Mouse (Mus musculus): ENCODE data around the gene Ankrd63. TPM values are rescaled to one million over a fixed set of nuclear protein-coding genes. Genes with fewer than 3 reads are reported as not detected.
A peak's percentile ranks its signal among the peaks of the same experiment; 100 is the strongest.

Gene Ankrd63
- polyA plus RNA-seq, 1 experiment from 2014 or later = 0.05 TPM

- no peak for ATAC-seq
- Histone ChIP-seq H3K27me3 (replicated peaks; ENCODE audit: insufficient read depth, low read length) (no peaks in the 10 kb centered on the region), H3K4me3 (ENCODE audit: low read depth, low read length) (no peak overlapping the region), H3K9me3 (ENCODE audit: low read length) (no peaks in the 10 kb centered on the region), H3K9ac (replicated peaks; ENCODE audit: low read depth) (no peak overlapping the region), H3K36me3 (ENCODE audit: insufficient read depth, low read length) (no peaks in the 10 kb centered on the region), H3K27ac (ENCODE audit: low read length) (no peak overlapping the region), H3K4me1 (ENCODE audit: insufficient read depth, low read depth, low read length) (no peaks in the 10 kb centered on the region), H3K4me2 (replicated peaks; ENCODE audit: low read depth, low read length) (no peak overlapping the region)
- no peak for DNase-seq (ENCODE audit: low spot score)
- TF ChIP-seq EP300 (IDR thresholded peaks at IDR 0.05) (no peak), CTCF (IDR thresholded peaks at IDR 0.05) (no peak)
- 90% methylated on average over 3 of the region's 3 CpGs for WGBS
Observed at GRCm38 (mm10) chr2:118687791-118688190, 16.0 kb downstream of the Ankrd63 start.

GRCm38 (mm10) chr2:118686693-118687092, 17.1 kb downstream of the Ankrd63 start:
- no peak for ATAC-seq
- Histone ChIP-seq H3K4me1 (ENCODE audit: insufficient read depth, low read depth, low read length) (no peaks in the 10 kb centered on the region), H3K27me3 (replicated peaks; ENCODE audit: insufficient read depth, low read length) (no peaks in the 10 kb centered on the region), H3K36me3 (ENCODE audit: insufficient read depth, low read length) (no peaks in the 10 kb centered on the region), H3K9me3 (ENCODE audit: low read length) (no peaks in the 10 kb centered on the region), H3K9ac (replicated peaks; ENCODE audit: low read depth) (no peak overlapping the region), H3K27ac (ENCODE audit: low read length) (no peak overlapping the region), H3K4me3 (ENCODE audit: low read depth, low read length) (no peak overlapping the region), H3K4me2 (replicated peaks; ENCODE audit: low read depth, low read length) (no peak overlapping the region)
- no peak for TF ChIP-seq CTCF (IDR thresholded peaks at IDR 0.05)
- no peak for TF ChIP-seq EP300 (IDR thresholded peaks at IDR 0.05)
- DNase-seq (ENCODE audit: low spot score) = no peak
- WGBS = 34% methylated on average over 8 of the region's 8 CpGs

- WGBS = 74% methylated on average over 4 of the region's 4 CpGs
- Histone ChIP-seq H3K4me1 (ENCODE audit: insufficient read depth, low read depth, low read length) (0 out of 2 replicates have a peak, but pooled peaks cover 3% of the 10 kb centered on the region), H3K9ac (replicated peaks; ENCODE audit: low read depth) (no peak overlapping the region), H3K27ac (ENCODE audit: low read length) (no peak overlapping the region), H3K27me3 (replicated peaks; ENCODE audit: insufficient read depth, low read length) (no peaks in the 10 kb centered on the region), H3K4me3 (ENCODE audit: low read depth, low read length) (no peak overlapping the region), H3K9me3 (ENCODE audit: low read length) (no peaks in the 10 kb centered on the region), H3K36me3 (ENCODE audit: insufficient read depth, low read length) (no peaks in the 10 kb centered on the region), H3K4me2 (replicated peaks; ENCODE audit: low read depth, low read length) (no peak overlapping the region)
- no peak for ATAC-seq
- TF ChIP-seq CTCF (IDR thresholded peaks at IDR 0.05) (no peak), EP300 (IDR thresholded peaks at IDR 0.05) (no peak)
- no peak for DNase-seq (ENCODE audit: low spot score)
Observed at GRCm38 (mm10) chr2:118685088-118685487, 18.7 kb downstream of the Ankrd63 start.

GRCm38 (mm10) chr2:118682544-118683260, 21.1 kb downstream of the Ankrd63 start:
- H3K27ac ChIP-seq (ENCODE audit: low read length) = no peak overlapping the region
- H3K27me3 ChIP-seq (replicated peaks; ENCODE audit: insufficient read depth, low read length) = peaks cover 2% of the 10 kb centered on the region; the same call in 1 of the 2 replicates
- no peak for DNase-seq (ENCODE audit: low spot score)
- H3K9me3 ChIP-seq (ENCODE audit: low read length) = no peaks in the 10 kb centered on the region
- H3K4me1 ChIP-seq (ENCODE audit: insufficient read depth, low read depth, low read length) = peaks cover 3% of the 10 kb centered on the region; the same call in 1 of the 2 replicates
- no peak overlapping the region for H3K9ac ChIP-seq (replicated peaks; ENCODE audit: low read depth)
- H3K4me3 ChIP-seq (ENCODE audit: low read depth, low read length) = no peak overlapping the region
- H3K4me2 ChIP-seq (replicated peaks; ENCODE audit: low read depth, low read length) = no peak overlapping the region
- 0 out of 2 replicates have a peak, but pooled peaks have one; percentile 11 for ATAC-seq
- TF ChIP-seq CTCF (IDR thresholded peaks at IDR 0.05) (no peak), EP300 (IDR thresholded peaks at IDR 0.05) (no peak)
- no peaks in the 10 kb centered on the region for H3K36me3 ChIP-seq (ENCODE audit: insufficient read depth, low read length)
- WGBS = 36% methylated on average over 8 of the region's 8 CpGs

- Histone ChIP-seq H3K4me3 (ENCODE audit: low read depth, low read length) (no peak overlapping the region), H3K27ac (ENCODE audit: low read length) (peak overlapping the region; percentile 15; the same call in 1 of the 2 replicates), H3K4me1 (ENCODE audit: insufficient read depth, low read depth, low read length) (peaks cover 3% of the 10 kb centered on the region; the same call in 1 of the 2 replicates), H3K36me3 (ENCODE audit: insufficient read depth, low read length) (no peaks in the 10 kb centered on the region), H3K4me2 (replicated peaks; ENCODE audit: low read depth, low read length) (no peak overlapping the region), H3K9me3 (ENCODE audit: low read length) (no peaks in the 10 kb centered on the region), H3K9ac (replicated peaks; ENCODE audit: low read depth) (no peak overlapping the region), H3K27me3 (replicated peaks; ENCODE audit: insufficient read depth, low read length) (peaks cover 14% of the 10 kb centered on the region)
- TF ChIP-seq CTCF (IDR thresholded peaks at IDR 0.05) = no peak
- TF ChIP-seq EP300 (IDR thresholded peaks at IDR 0.05) = peak; percentile 92
- 68% methylated on average over 6 of the region's 6 CpGs for WGBS
- ATAC-seq (peak; percentile 71), DNase-seq (ENCODE audit: low spot score) (peak; percentile 72)
Observed at GRCm38 (mm10) chr2:118680926-118681325, 22.8 kb downstream of the Ankrd63 start.

- no peaks in the 10 kb centered on the region for H3K9me3 ChIP-seq (ENCODE audit: low read length)
- TF ChIP-seq CTCF (IDR thresholded peaks at IDR 0.05) = no peak
- no peak for TF ChIP-seq EP300 (IDR thresholded peaks at IDR 0.05)
- peaks cover 3% of the 10 kb centered on the region; the same call in 1 of the 2 replicates for H3K4me1 ChIP-seq (ENCODE audit: insufficient read depth, low read depth, low read length)
- H3K9ac ChIP-seq (replicated peaks; ENCODE audit: low read depth) = no peak overlapping the region
- ATAC-seq = no peak
- peak overlapping the region; percentile 38; the same call in 1 of the 2 replicates for H3K27ac ChIP-seq (ENCODE audit: low read length)
- peaks cover 14% of the 10 kb centered on the region for H3K27me3 ChIP-seq (replicated peaks; ENCODE audit: insufficient read depth, low read length)
- no peaks in the 10 kb centered on the region for H3K36me3 ChIP-seq (ENCODE audit: insufficient read depth, low read length)
- WGBS = 51% methylated on average over 3 of the region's 3 CpGs
- no peak overlapping the region for H3K4me2 ChIP-seq (replicated peaks; ENCODE audit: low read depth, low read length)
- no peak overlapping the region for H3K4me3 ChIP-seq (ENCODE audit: low read depth, low read length)
- DNase-seq (ENCODE audit: low spot score) = no peak
Observed at GRCm38 (mm10) chr2:118679577-118679976, 24.2 kb downstream of the Ankrd63 start.
